Mouse (Mus musculus): ENCODE results near the gene Pxylp1. TPM values are rescaled to one million over a fixed set of nuclear protein-coding genes. Genes with fewer than 3 reads are reported as not detected.

The Pxylp1 gene
- total RNA-seq, 2 experiments from 2014 or later, result 17.1 to 22.0 TPM

DNA sequence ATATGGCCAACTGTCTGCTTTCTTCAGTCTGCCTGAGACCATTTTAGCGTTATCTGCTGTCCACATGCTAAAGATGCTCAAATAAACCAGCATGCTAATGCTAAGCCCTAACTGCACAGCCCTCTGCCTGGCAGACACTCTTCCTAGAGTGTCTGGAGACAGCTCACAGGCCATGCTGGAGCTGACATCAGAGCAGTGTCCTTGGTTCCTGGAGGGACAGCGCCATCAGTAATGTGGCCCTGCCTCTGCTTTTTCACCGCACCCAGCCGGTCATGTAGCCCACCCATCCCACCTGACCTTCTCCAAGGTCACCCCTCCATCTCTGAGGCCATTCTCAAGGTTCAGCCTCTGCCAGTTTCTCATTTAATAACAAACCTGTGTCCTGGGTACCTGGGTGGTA, 60.0 kb downstream of the Pxylp1 start:
- no peak for DNase-seq (ENCODE audit: low spot score in 2 of 2)
- intact Hi-C loops (cut with DNase I), result no loop called here

DNA sequence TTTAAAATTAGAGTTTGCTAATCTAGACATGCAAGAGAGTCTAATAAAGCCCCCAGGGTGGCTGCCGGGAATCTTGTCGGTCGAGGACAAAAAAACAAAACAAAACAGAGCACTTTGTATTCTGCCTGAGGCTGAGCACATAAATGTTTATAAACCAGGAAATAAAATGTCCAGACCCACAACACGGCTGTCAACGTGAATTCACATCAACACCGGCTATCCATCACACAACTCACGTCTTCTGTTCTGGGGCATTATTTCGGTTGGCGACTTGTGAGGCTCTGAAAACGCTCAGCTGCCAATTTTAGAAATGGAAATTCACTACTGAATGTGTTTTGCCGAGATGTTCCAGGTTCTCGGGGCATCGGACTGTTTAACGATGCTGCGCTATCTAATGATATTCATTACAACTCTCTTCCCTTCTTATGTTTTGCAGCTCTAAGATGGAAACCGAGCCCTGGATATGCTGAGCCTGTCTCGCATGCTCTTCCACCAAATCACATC, 61.6 kb downstream of the Pxylp1 start:
- DNase-seq (ENCODE audit: low spot score in 2 of 2), result no peak
- intact Hi-C loops (cut with DNase I), result no loop called here

DNA sequence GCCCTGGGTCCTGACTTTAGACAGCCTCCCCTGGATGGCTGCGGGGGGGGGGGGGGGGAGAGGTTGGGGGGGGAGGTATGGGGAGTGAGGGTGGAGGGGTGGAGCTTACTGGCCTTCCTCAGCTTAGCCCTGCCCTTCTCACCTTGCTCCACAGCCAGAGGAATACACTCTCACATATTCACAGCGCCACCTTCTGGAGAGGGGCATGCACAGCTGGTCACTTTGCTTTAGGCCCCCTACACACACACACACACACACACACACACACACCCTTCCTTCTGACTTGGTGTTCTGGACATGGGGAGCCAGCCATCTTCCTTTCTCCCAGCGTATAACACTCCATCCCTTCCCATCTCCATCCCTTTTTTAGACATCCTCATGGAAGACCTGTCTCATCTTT, 62.8 kb downstream of the Pxylp1 start:
- DNase-seq (ENCODE audit: low spot score in 2 of 2), result no peak
- intact Hi-C loops (cut with DNase I), result no loop called here

DNA sequence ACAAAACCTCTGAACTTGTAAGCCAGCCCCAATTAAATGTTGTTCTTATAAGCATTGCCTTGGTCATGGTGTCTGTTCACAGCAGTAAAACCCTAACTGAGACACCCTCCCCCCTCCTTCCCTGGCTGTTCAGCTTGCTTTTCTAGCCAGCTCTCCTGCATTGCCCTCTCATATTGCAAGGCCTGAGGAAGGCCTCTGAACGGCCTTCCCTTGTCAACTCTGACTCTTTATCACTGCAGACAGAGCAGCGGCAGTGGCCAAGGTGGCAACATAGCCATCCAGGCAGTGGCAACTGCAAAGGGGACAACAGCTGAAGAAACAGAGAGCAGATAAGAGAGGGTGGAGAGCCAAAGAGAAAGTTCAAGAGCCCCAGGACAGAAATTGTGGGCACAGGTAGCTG, 64.4 kb downstream of the Pxylp1 start:
- no peak for DNase-seq (ENCODE audit: low spot score in 2 of 2)
- intact Hi-C loops (cut with DNase I), result no loop called here

DNA sequence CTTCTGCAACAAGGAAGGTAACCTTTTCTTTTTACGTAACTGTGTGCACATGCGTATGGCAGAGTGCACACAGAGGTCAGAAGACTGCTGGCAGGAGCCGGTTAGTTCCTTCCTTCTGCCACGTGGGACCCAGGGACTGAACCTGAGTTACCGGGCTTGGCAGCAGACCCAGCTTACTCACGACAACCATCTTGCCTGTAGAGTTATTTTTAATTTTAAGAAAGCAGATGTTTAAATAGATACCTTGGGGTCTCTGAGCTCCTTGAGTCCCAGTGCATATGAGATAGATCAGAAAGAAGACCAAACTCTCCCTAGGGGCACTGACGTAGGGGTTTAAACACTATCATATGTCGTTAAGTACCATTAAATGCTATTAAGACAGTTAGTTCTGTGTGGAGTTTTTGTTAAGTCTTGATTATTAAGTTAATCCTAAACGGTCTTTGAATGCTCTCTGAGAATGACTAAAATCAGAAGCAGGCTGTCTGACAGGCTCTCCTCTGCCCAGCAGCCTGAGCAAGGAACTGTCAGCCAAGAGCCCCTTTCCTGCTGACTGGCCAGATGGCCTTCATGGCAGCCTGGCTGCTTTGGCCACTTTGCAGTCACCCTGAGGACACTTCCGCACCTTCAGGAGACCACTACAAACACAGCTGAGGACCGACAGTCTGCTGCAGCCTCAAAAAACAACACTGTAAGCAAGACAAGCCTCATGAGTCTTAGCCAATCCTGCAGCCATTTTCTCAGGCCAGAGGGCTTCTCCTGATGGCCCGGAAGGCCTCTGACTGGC, 65.3 kb downstream of the Pxylp1 start:
- DNase-seq (ENCODE audit: low spot score in 2 of 2), result no peak

DNA sequence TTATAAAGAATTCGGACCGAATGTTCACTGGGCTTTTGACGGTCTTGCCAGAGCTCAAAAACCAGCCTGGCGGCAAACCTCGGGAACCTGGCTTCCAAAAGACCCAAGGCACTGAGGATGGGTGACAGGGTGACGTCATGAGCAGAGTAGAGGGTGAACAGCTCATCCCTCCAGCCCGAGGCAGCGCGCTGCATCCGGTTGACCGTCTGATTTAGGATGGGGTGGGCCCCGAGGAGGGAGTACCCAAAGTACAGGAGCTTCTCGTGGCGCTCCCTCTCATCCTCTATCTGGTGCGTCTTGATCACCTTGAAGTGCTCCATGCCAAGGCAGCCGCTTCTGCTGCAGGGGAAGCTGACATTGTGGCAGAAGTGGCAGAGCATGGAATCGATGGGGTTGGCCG, 67.6 kb downstream of the Pxylp1 start:
- intact Hi-C loops (cut with DNase I), result loop anchor here (5.0 kb wide), 1 partner anchor 93 kb away; no protein-coding TSS in a partner anchor
- no peak for DNase-seq (ENCODE audit: low spot score in 2 of 2)

More for the DNA sequence above, 65.3 kb downstream of the Pxylp1 start:
- intact Hi-C loops (cut with DNase I), result no loop called here

DNA sequence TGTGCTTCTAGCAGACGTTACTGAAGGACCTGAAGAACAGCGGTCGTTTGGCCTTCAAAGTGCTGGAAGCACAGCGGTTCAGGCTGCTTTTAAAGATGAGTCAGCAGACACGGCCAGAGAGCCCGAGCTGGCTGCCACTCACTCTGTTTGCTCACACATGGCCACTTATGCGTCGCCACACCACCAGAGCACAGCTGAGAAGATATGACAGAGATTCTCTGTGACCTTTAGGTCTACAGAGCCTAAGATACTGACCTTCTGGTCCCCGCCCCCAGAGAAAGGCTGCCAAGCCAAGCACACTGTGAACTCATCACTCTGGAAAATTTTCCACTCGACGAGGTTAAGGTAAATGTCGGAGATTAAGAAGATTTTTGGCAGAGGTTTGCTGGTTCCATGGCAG, 68.4 kb downstream of the Pxylp1 start:
- intact Hi-C loops (cut with DNase I), result loop anchor here (5.0 kb wide), 1 partner anchor 92 kb away; no protein-coding TSS in a partner anchor
- DNase-seq (ENCODE audit: low spot score in 2 of 2), result peak in 1 of 2 experiments; percentile 41

DNA sequence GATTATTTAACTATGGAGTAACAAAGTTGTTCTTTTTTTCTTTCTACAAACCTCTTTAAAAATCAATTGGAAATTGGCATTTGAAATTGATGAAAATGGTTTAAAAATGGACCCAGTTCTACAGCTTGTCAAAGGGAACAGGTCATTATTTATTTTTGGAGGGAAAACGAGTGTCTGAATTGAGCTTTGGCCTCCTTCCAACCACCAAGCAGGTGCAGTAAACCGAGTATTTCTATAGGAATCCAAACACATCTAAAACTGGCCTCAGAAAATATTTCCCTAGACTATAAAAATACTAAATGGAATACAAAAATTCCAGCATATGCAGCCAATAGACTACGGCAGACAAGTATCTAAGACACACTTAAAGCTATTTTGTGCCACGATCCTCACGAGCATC, 68.9 kb downstream of the Pxylp1 start:
- DNase-seq (ENCODE audit: low spot score in 2 of 2), result peak in 1 of 2 experiments; percentile 38
- intact Hi-C loops (cut with DNase I), result loop anchor here (5.0 kb wide), 1 partner anchor 91 kb away; no protein-coding TSS in a partner anchor

DNA sequence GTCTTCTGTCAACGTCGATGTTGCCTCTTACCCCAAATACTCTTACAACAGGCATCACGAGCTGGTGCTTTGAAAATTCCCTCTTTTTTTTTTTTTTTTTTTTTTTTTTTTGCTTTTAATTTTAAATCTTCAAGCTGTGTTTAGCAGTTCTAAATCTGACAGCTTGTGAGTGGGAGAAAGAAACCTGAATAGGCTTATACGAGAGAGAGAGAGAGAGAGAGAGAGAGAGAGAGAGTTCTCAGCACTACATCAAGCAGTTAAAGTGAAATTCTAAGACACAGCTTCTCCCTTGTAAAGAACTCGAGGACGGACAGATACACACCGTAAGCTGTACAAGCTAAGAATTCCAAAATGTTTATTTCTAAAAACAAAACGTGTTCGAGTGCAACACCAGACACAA, 69.5 kb downstream of the Pxylp1 start:
- intact Hi-C loops (cut with DNase I), result loop anchor here (5.0 kb wide), 1 partner anchor 91 kb away; no protein-coding TSS in a partner anchor
- DNase-seq (ENCODE audit: low spot score in 2 of 2), result peak in 1 of 2 experiments; percentile 51

DNA sequence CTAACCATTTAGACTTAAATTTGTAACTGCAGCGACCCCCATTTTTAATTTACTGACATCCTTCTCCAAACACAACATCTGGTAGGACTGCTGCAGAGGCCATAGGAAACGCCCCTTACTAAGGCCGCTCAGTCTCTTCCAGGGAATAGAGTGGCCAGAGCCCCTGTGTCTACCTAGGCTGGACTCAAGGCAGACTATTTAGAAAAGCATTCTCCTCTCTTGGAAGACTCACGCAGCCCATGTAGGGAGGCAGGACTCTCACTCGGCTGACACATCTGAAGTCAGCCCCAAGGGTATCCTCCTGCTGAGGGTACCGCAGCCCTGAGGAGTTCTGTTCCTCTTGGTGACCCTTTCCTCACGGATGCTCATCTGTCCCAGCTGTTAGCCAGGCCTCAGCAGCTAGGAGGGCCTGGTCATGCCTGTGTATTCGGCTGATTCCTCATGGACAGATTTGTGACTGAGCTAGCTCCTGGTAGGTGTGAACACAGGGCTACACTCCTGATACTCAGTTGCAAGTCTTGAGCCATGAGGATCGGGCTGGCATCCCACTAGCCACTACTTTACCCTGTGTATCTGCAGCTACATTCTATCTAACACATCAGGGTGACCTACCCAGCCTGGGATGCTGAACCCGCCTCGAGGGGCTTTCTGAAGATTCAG, 73.5 kb downstream of the Pxylp1 start:
- no peak for DNase-seq (ENCODE audit: low spot score in 2 of 2)
- intact Hi-C loops (cut with DNase I), result loop anchor here (2.0 kb wide), 2 partner anchors 150 to 246 kb away; no protein-coding TSS in a partner anchor

DNA sequence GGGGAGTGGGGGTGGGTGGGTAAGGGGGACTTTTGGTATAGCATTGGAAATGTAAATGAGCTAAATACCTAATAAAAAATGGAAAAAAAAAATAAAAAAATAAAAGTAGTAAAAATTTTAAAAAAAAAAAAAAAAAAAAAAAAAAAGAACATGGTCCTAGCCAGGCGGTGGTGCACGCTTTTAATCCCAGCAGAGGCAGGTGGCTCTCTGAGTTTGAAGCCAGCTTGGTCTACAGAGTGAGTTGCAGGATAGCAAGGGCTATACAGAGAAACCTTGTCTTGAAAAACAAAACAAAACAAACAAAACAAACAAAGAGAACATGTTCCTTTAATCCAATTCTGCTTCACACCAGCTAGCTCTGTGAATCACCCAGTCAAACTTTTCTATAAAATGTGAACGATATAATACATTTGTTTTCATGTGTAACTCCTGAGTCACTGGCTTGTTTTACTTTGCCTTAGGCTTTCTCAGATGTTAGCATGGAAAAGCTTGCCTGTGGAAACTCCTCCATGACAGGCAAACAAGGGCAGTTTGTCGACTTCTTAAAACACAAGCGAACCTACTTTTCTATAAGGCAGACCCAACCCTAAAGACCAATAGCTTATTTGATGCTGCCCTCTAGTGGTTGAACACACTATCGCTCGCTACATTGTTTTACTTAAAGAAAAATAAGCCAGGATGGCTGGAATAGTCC, 74.2 kb downstream of the Pxylp1 start:
- peak; percentile 73 to 85 for DNase-seq (ENCODE audit: low spot score in 2 of 2)
- intact Hi-C loops (cut with DNase I), result loop anchor here (2.0 kb wide), 2 partner anchors 149 to 245 kb away; no protein-coding TSS in a partner anchor

DNA sequence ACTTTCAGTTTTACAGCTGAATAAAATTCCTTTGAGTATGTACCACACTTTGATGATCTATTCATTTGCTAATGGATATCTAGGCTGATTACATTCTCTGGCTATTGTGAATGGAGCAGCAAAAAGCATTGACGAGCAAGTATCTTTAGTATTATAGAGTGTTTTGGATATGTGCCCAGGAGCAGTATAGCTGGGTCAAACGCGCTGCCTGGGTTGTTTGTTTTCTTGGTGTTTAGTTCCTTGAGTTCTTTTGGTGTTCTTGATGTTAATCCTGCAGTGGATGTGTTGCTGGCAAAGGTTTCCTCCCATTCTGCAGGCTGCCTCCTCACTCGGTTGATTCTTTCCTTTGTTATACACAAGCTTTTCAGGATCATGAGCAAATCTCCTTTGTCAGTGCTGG, 80.5 kb downstream of the Pxylp1 start:
- no peak for DNase-seq (ENCODE audit: low spot score in 2 of 2)
- intact Hi-C loops (cut with DNase I), result no loop called here

DNA sequence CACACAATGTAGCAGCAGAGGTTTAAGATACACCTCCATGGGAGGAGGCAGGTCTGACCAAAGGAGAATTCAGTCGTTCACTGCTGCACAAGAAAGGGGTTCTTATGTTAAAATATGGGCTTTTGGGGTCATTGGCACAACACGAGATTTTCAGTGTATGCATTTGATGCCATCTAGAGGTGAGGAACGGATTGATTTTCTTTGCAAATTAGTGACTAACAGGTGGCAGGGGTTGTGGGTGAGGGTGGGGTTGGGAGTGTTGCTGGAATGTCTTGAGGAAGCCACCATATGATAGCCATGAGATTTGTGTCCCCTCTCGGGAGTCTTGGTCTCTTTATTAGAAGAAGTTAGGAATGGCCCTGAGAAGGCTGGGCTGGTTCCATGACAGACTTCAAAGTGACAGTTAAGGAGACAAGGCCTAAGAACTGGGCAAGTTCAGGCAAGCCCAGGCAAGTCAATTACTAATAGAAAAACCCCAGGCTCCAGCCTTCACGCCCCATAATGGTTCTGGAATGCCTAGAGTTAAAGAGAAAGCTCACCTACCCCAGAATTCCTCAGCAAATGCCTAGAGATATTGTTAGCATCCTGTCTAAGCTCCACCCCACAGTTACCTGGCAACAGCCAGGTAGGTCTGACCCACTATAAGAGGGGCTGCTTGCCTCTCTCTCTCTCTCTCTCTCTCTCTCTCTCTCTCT, 92.2 kb downstream of the Pxylp1 start:
- no peak for DNase-seq (ENCODE audit: low spot score in 2 of 2)
- intact Hi-C loops (cut with DNase I), result no loop called here

DNA sequence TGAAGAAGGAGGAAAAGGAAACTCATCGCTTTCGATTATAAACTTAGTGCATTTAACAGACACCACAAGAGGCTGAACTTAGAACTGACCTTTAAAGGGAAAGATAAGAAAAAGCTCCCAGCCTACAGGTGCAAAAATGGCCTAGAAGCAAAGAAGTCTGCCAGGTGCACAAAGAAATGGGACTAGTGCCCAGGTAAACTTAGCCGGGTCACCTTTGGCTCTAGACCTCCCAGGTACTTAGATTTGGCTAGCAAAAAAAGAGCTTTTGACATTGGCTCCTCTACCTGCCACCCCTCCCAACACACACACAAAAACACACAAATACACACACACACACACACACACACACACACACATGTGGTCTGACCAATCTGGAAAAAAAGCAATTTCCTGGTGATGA, 95.2 kb downstream of the Pxylp1 start:
- intact Hi-C loops (cut with DNase I), result no loop called here
- DNase-seq (ENCODE audit: low spot score in 2 of 2), result no peak

DNA sequence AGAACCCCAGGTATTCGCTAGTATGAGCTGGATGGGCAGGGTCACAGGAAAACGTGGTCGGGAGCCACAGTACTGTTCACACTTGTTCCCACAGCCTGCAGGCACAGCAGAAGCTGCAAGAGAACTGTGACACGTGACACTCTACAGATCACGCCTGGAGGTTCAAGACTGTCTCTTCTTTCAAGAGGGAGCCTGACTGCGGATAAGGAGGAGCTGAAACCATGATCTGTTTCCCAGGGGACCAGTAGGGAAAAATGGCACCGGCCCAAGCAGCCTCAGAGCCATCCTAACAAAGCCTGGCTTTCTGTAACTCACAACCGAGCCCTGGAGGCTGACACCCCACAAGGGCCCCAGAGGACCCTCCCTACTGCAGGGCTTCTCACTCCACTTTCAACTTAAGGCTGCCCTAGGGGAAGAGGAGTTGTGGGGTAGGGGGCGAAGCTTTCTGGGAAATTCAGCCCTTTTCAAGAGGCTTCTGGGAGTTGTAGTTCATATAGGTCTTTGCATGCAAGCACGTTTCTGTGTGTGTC, 97.0 kb downstream of the Pxylp1 start:
- intact Hi-C loops (cut with DNase I), result no loop called here
- DNase-seq (ENCODE audit: low spot score in 2 of 2), result peak; percentile 45 to 72

DNA sequence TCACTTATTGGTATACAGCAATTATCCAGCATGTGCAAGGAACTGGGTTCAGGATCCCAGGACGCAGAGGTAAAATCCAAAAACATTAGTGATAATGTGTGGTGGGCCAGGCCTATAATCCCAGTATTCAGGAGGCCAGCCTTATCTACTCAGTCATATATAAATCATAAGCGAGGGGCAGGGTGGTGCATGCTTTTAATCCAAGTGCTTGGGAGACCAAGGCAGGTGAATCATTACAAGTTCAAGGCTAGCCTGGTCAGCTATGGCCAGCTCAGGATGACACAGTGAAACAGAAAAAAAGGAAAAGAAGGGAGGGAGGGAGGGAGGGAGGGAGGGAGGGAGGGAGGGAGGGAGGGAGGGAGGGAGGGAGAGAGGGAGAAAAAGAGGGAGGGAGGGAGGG, 97.9 kb downstream of the Pxylp1 start:
- no peak for DNase-seq (ENCODE audit: low spot score in 2 of 2)
- intact Hi-C loops (cut with DNase I), result no loop called here

DNA sequence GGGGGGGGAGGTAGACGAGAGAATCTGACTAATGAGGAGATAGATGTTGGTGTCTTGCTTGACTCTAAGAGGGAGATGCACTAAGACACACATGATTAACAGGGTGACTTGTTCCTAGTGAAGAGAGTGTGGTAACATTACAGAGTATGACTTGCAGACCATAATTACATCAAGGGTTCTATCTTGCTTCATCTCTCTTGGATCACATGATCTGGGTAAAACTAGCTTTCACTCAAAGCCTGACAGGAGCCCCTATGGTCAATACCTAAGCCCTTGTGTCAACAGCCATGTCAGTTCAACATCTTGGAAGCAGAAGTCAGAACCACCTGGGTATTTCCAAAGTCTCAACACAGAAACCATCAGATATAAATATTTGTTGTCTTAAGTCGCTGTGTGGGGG, 99.9 kb downstream of the Pxylp1 start:
- DNase-seq (ENCODE audit: low spot score in 2 of 2), result no peak
- intact Hi-C loops (cut with DNase I), result no loop called here

DNA sequence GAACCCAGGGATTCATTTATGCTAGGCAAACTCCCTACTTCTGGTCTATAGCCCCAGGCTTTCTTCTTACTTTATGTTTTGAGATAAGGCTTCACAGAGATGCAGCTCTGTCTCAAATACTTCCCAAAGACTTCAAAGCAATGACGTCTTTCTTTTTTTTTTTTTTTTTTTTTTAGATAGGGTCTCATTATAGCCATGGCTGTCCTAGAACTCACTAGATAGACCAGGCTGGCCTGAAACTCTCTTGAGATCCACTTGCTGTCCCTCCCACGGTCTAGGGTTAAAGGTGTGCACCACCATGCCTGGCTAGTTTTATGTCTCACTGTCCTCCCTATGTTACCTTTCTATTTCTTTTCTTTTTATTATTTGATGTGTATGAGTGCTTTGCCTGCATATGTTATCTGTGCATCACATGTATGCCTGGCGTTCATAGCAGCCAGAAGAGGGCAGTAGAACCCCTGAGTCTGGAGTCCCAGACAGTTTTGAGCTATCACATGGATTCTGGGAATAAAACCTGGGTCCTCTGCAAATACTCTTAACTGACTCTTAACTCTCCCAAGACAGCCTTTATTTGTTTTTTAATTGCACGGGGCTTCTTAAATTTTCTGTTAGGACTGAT, 102.0 kb downstream of the Pxylp1 start:
- intact Hi-C loops (cut with DNase I), result no loop called here
- DNase-seq (ENCODE audit: low spot score in 2 of 2), result no peak

DNA sequence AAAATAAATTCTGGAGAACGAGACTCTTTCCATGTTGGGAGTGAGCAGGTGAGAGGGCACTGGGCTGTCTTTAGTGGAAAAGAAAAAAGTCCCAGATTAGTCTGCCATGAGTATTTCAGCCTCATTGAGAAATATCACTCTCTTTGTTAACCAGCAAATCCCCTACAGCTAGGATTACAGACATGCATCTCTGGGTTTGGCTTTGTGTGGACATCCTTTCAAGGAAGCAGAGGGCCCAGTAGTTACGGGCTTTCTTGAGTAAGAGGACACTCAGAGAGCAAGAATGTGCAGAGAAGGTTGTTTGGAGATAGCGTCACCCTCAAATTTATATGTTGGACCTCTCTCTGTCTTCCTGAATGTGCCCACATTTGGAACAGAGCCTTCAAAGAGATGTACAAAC, 102.6 kb downstream of the Pxylp1 start:
- intact Hi-C loops (cut with DNase I), result no loop called here
- DNase-seq (ENCODE audit: low spot score in 2 of 2), result no peak

Data from left cerebral cortex, postnatal 25 days (tissue).